Mouse (Mus musculus): ENCODE measurements at regions not wholly inside any gene's neighbourhood (a gene's known extent, or its start where the extent isn't known, plus 50 kb on each side); places are given as distances from the start of the nearest gene placed in this dataset.
"Not testable (repeated sequence)": the region's sequence is repeated elsewhere in the genome, so short reads cannot be mapped to it uniquely, and the experiment has no call there.

DNA sequence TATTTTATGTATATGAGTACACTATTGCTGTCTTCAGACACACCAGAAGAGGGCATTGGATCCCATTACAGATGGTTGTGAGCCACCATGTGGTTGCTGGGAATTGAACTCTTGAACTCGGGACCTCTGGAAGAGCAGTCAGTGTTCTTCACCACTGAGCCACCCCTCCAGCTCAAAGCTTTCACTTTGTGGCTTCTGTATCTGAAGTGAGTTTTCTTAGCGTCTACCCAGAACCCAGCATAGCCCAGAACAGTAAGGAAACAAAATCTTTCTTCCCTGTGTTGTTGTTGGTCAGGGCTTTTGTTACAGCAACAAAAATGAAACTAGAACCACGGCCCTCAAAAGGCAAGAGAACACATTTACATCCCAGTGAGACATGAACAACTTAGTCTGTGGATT is 66.5 kb upstream of the Cpm start:
- H3K27me3 ChIP-seq (replicated peaks; ENCODE audit: control insufficient read depth, insufficient read depth, low read length); H3K27ac ChIP-seq (ENCODE audit: low read depth, low read length); ATAC-seq; H3K4me1 ChIP-seq (ENCODE audit: control insufficient read depth, insufficient read depth, low read length); DNase-seq (ENCODE audit: low spot score); H3K36me3 ChIP-seq (ENCODE audit: control insufficient read depth, insufficient read depth, low read length); H3K9ac ChIP-seq (ENCODE audit: low read length); H3K9me3 ChIP-seq (replicated peaks; ENCODE audit: control insufficient read depth, low read length); H3K4me2 ChIP-seq (ENCODE audit: low read length); H3K4me3 ChIP-seq (ENCODE audit: low read depth, low read length): not testable (repeated sequence)
- WGBS, result 84% methylated on average over 3 of the region's 3 CpGs

DNA sequence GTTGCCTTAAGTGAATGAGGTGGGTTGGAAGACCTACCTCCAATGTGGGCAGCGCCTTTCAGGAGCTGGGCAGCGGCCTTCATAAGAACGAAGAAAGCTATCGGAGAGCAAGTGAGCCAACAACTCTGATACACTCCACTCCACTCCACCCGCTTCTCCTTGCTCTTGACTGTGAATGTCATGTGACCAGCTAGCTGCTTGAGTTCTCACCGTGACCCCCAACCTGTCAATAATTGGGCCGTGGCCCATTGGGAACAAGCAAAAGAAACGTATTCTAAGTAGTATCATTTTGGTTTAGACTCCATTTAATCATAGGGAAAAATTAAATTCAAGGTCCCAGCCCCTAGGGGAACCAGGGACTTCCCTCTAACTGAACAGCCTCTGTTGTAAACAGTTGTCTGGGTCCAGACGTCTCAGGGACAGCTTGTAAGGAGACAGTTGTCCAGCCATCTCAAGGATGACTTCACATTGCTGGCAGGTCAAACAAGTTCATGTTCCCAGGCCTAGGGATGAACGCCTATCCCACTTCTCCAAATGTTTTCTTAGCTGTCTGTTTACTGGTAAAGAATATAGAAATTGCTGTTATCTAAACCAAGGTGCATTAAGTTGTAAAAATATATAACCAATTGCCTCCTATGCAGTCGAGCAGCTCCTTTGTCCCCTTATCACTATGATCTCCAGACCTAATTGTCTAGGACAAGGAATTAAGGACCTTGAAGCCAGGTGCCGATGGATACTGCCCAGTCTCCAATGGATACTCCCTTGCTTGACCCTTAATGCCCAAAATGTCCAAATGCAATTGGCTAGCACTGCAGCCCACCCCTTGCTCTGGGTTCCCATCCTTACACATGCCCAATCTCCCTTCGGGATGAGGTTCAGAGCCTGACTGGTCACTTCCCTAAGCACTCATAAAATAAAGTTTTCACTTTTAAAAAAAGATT is 67.1 kb upstream of the Cpm start:
- Histone ChIP-seq H3K27ac (ENCODE audit: low read depth, low read length) (no peak overlapping the region), H3K4me1 (ENCODE audit: control insufficient read depth, insufficient read depth, low read length) (no peaks in the 10 kb centered on the region), H3K4me2 (ENCODE audit: low read length) (no peak overlapping the region), H3K9ac (ENCODE audit: low read length) (no peak overlapping the region), H3K36me3 (ENCODE audit: control insufficient read depth, insufficient read depth, low read length) (no peaks in the 10 kb centered on the region), H3K9me3 (replicated peaks; ENCODE audit: control insufficient read depth, low read length) (peaks cover 5% of the 10 kb centered on the region; the same call in 1 of the 2 replicates), H3K27me3 (replicated peaks; ENCODE audit: control insufficient read depth, insufficient read depth, low read length) (no peaks in the 10 kb centered on the region), H3K4me3 (ENCODE audit: low read depth, low read length) (no peak overlapping the region)
- WGBS, result 93% methylated on average over 13 of the region's 13 CpGs
- no peak for ATAC-seq
- DNase-seq (ENCODE audit: low spot score), result no peak

DNA sequence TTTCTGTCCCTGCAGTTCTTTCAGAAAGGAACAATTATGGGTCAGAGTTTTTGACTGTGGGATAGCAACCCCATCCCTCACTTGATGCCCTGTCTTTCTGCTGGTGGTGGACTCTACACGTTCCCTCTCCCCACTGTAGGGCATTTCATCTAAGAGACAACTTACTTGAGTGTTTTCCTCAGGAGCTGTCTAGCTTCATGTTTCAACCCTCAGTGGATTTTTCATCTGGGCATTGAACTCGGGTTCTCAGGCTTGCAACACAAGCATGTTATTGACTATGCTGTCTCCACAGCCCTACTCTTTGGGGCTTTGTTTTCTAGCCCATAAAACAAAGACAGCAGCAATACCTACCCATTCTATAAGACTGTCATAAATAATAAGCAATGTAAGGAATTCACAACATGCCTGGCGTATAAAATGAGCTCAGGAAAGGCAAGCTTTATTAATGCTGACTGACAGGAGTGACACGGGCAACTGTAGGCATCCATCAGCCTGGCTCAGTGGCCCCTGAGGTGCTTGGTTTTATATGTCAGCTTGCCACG is 68.0 kb upstream of the Cpm start:
- WGBS, result 80% methylated on average over 5 of the region's 5 CpGs
- no peak overlapping the region for H3K9ac ChIP-seq (ENCODE audit: low read length)
- H3K9me3 ChIP-seq (replicated peaks; ENCODE audit: control insufficient read depth, low read length), result peaks cover 2% of the 10 kb centered on the region; the same call in 1 of the 2 replicates
- ATAC-seq (no peak), DNase-seq (ENCODE audit: low spot score) (no peak)
- H3K4me2 ChIP-seq (ENCODE audit: low read length), result no peak overlapping the region
- no peaks in the 10 kb centered on the region for H3K36me3 ChIP-seq (ENCODE audit: control insufficient read depth, insufficient read depth, low read length)
- no peak overlapping the region for H3K27ac ChIP-seq (ENCODE audit: low read depth, low read length)
- no peak overlapping the region for H3K4me3 ChIP-seq (ENCODE audit: low read depth, low read length)
- no peaks in the 10 kb centered on the region for H3K27me3 ChIP-seq (replicated peaks; ENCODE audit: control insufficient read depth, insufficient read depth, low read length)
- H3K4me1 ChIP-seq (ENCODE audit: control insufficient read depth, insufficient read depth, low read length), result no peaks in the 10 kb centered on the region

DNA sequence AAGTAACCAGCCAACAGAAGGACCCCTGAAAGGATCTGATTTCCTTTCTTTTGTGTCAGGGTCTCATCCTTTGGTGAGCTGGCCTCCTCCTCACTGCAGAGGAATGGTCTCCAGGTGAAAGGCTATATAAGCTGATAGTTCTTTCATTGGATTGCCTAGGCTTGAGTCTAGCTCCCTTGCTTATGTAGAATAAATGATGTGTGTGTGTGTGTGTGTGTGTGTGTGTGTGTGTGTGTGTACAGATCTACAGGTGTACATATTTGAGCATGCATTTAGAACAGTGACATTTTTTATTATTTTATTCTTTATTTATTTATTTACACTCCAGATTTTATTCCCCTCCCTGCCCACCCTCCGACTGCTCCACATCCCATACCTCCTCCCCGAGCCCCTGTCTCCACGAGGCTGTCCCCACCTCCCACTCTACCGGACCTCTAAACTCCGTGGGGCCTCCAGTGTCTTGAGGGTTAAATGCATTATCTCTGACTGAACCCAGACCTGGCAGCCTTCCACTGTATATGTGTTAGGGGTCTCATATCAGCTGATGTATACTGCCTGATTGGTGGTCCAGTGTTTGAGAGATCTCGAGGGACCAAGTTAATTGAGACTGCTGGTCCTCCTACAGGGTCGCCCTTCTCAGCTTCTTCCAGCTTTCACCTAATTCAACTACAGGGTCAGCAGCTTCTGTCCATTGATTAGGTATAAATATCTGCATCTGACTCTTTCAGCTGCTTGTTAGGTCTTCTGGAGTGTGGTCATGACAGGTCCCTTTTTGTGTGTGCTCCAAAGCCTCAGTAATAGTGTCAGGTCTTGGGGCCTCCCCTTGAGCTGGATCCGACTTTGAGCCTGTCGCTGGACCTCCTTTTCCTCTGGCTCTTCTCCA is 68.7 kb upstream of the Cpm start:
- no peak overlapping the region for H3K27ac ChIP-seq (ENCODE audit: low read depth, low read length)

DNA sequence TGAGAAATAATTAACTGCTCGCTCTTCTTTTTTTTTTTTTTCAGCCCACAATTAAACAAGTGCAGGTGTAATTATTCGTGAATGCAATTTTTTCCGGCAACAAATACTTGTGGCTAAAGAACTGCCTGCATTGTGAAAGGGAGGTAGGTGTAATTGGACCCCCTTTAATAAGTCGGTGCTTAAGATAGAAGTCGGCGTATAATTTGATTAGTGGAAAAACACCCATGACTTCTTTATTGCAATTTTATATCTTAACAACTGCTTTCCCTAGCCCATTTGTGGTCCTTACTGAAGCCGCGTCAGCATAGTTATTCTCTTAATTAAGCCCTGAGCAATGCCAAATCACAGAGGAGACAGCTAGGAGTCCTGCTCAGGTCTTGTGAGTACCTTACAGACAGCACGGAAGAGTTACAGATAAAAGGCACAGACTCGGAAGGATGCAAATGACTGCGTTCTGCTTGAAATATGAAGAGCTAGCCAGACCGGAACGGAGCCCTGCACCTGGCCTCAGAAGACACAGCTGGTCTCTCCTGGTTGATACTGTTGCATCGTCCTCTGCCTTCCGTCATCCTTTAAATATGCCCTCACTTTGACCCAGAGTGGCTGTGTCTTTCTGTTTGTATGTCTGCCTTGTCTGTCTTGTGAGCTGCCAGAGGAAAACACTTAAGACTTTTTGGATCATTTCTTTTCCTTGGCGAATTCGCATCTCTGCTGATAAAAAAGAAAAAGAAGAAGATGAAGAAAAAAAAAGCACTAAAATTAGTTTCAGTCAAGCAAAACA is 69.5 kb upstream of the Cpm start:
- DNase-seq (ENCODE audit: low spot score), result peak; percentile 11
- Histone ChIP-seq H3K9me3 (replicated peaks; ENCODE audit: control insufficient read depth, low read length) (no peaks in the 10 kb centered on the region), H3K4me3 (ENCODE audit: low read depth, low read length) (no peak overlapping the region), H3K9ac (ENCODE audit: low read length) (no peak overlapping the region), H3K27me3 (replicated peaks; ENCODE audit: control insufficient read depth, insufficient read depth, low read length) (no peaks in the 10 kb centered on the region), H3K27ac (ENCODE audit: low read depth, low read length) (no peak overlapping the region), H3K36me3 (ENCODE audit: control insufficient read depth, insufficient read depth, low read length) (no peaks in the 10 kb centered on the region), H3K4me1 (ENCODE audit: control insufficient read depth, insufficient read depth, low read length) (no peaks in the 10 kb centered on the region), H3K4me2 (ENCODE audit: low read length) (no peak overlapping the region)
- 58% methylated on average over 17 of the region's 17 CpGs for WGBS
- no peak for ATAC-seq

More for the DNA sequence above, 68.7 kb upstream of the Cpm start:
- whole genome bisulfite sequencing, result 85% methylated on average over 9 of the region's 9 CpGs
- ATAC-seq (no peak), DNase-seq (ENCODE audit: low spot score) (no peak)
- H3K9me3 ChIP-seq (replicated peaks; ENCODE audit: control insufficient read depth, low read length), result no peaks in the 10 kb centered on the region
- H3K4me1 ChIP-seq (ENCODE audit: control insufficient read depth, insufficient read depth, low read length), result no peaks in the 10 kb centered on the region
- H3K36me3 ChIP-seq (ENCODE audit: control insufficient read depth, insufficient read depth, low read length), result no peaks in the 10 kb centered on the region
- no peaks in the 10 kb centered on the region for H3K27me3 ChIP-seq (replicated peaks; ENCODE audit: control insufficient read depth, insufficient read depth, low read length)
- no peak overlapping the region for H3K4me2 ChIP-seq (ENCODE audit: low read length)
- H3K4me3 ChIP-seq (ENCODE audit: low read depth, low read length), result no peak overlapping the region
- no peak overlapping the region for H3K9ac ChIP-seq (ENCODE audit: low read length)

DNA sequence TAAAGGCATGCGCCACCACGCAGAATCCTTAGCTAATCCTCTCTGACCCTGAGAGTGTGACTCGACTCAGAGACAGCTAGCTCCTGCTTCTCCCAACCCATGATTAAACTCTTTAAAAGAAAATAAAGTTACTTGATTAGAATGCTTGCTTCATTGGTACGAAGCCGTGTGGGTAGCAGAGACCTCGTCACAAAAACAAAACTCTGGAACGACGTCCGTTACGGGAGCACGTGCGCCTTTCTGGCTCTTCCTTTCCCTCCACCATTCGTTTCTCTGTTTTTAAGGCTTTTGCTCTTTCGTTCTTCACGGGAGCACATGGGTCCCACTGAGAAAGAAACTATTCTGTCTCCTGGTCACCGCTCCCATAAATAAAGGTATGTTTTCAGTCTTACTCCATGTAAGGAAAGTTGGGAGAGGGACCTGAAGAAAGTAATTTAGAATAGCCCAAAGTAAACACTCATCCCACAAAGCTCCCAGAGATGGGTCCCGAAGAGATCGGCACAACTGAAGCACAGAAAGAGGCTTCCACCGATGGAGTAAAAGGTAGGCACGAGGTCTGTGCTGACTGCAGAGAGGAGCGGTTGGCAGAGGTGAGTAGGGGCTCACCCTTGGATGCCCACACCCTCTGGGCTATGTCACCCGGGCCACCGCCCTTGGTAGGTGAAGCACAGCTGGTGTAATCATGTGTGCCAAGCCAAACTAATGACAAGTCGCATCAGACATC is 70.2 kb upstream of the Cpm start:
- no peak for DNase-seq (ENCODE audit: low spot score)
- H3K9me3 ChIP-seq (replicated peaks; ENCODE audit: control insufficient read depth, low read length), result no peaks in the 10 kb centered on the region
- no peaks in the 10 kb centered on the region for H3K27me3 ChIP-seq (replicated peaks; ENCODE audit: control insufficient read depth, insufficient read depth, low read length)
- H3K27ac ChIP-seq (ENCODE audit: low read depth, low read length), result no peak overlapping the region
- no peak overlapping the region for H3K4me2 ChIP-seq (ENCODE audit: low read length)
- WGBS, result 84% methylated on average over 24 of the region's 24 CpGs
- ATAC-seq, result no peak
- no peak overlapping the region for H3K4me3 ChIP-seq (ENCODE audit: low read depth, low read length)
- H3K36me3 ChIP-seq (ENCODE audit: control insufficient read depth, insufficient read depth, low read length), result no peaks in the 10 kb centered on the region
- no peaks in the 10 kb centered on the region for H3K4me1 ChIP-seq (ENCODE audit: control insufficient read depth, insufficient read depth, low read length)
- no peak overlapping the region for H3K9ac ChIP-seq (ENCODE audit: low read length)

DNA sequence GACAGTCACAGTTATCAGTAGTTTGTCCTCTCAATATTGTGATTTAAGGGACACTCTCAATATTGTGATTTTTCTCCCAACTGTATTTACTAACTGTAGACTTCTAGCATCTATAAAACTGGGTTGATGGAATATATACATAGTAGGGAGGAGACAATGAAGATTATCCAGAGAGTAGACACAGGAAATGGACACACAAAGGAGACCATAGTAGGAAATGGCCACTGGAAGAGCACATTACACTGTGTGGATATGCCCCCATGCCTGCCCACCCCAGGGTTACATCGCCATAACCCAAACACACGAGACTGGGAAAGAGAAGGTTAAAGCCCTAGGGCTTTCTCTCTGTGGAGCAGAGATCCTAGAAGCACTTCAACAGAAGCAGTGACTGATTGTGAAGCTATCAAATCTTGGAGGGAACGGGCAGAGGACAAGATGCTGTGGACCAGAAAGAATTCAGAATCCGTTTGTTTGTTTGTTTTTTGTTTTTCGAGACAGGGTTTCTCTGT is 71.0 kb upstream of the Cpm start:
- Histone ChIP-seq H3K4me1 (ENCODE audit: control insufficient read depth, insufficient read depth, low read length) (no peaks in the 10 kb centered on the region), H3K27ac (ENCODE audit: low read depth, low read length) (no peak overlapping the region), H3K27me3 (replicated peaks; ENCODE audit: control insufficient read depth, insufficient read depth, low read length) (no peaks in the 10 kb centered on the region), H3K4me3 (ENCODE audit: low read depth, low read length) (no peak overlapping the region), H3K9ac (ENCODE audit: low read length) (no peak overlapping the region), H3K9me3 (replicated peaks; ENCODE audit: control insufficient read depth, low read length) (no peaks in the 10 kb centered on the region), H3K4me2 (ENCODE audit: low read length) (no peak overlapping the region), H3K36me3 (ENCODE audit: control insufficient read depth, insufficient read depth, low read length) (no peaks in the 10 kb centered on the region)
- WGBS, result 87% methylated on average over 5 of the region's 5 CpGs
- ATAC-seq, result no peak
- DNase-seq (ENCODE audit: low spot score), result no peak

DNA sequence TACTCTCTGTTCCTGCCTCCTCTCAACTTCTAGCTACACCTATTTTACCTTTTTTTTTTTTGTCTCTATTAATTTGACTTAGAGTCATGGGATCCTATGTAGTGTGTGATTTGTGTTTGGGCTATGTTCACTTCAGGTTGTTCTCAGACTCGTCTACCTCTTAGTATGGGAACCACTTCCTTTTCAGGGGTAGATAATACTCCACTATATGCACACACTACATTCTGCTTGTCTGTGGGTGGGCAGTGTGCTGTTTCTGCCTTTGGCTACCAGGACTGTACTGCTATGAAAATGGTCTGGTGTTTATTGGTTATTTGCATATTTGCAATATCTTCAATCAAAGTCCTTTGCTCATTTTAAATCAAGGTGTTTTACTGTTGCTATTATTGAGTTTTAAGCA is 71.6 kb upstream of the Cpm start:
- ATAC-seq (no peak), DNase-seq (ENCODE audit: low spot score) (no peak)
- no peak overlapping the region for H3K4me3 ChIP-seq (ENCODE audit: low read depth, low read length)
- H3K9ac ChIP-seq (ENCODE audit: low read length), result no peak overlapping the region
- no peaks in the 10 kb centered on the region for H3K9me3 ChIP-seq (replicated peaks; ENCODE audit: control insufficient read depth, low read length)
- H3K4me2 ChIP-seq (ENCODE audit: low read length), result no peak overlapping the region
- no peaks in the 10 kb centered on the region for H3K27me3 ChIP-seq (replicated peaks; ENCODE audit: control insufficient read depth, insufficient read depth, low read length)
- no peak overlapping the region for H3K27ac ChIP-seq (ENCODE audit: low read depth, low read length)
- no peaks in the 10 kb centered on the region for H3K4me1 ChIP-seq (ENCODE audit: control insufficient read depth, insufficient read depth, low read length)
- WGBS, result 98% methylated on average over 1 of the region's 1 CpGs
- no peaks in the 10 kb centered on the region for H3K36me3 ChIP-seq (ENCODE audit: control insufficient read depth, insufficient read depth, low read length)

Measured in forebrain, embryonic 14.5 days (tissue).